Mouse (Mus musculus) cortical plate, adult 2 months (tissue): Measurements from ENCODE around the gene Natd1.

Experiments
- CTCF ChIP-seq: fragments of 200-500 bp; IDR thresholded peaks from 2 replicates; pipeline ENCODE4 v1.5.1; 2011; ENCODE audit warnings: mild to moderate bottlenecking, control low read depth, low read length; ENCODE audit not compliant: insufficient read depth; ENCODE audit errors: extremely low read depth
- POLR2A ChIP-seq: fragments of 200-500 bp; IDR thresholded peaks from 2 replicates; pipeline ENCODE4 v1.6.1; 2011; ENCODE audit warnings: mild to moderate bottlenecking, low read length, control low read depth; ENCODE audit not compliant: insufficient read depth; ENCODE audit errors: extremely low read depth

DNA sequence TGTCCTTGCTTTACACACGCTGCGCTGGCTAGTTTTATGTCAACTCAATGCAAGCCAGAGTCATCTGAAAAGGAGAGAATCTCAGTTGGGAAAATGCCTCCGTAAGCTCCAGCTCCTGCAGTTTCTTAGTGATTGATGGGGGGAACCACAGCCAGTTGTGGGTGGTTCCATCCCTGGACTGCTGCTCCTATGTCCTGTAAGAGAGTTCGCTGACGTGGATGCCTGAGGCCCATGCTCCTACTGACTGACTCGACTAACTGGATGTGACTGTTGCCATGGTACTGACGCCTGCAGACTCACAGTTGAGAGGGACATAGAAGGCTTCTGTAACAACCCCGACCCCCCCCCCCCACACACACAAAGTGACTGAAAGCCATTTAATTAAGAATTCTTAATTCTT lies 46.6 kb downstream of the Natd1 start:
- TF ChIP-seq CTCF (no peak), POLR2A (no peak)
